Mouse (Mus musculus) spleen, adult 2 months (tissue): ENCODE measurements around the gene Kat6b. TPM values are rescaled to one million over a fixed set of nuclear protein-coding genes. Genes with fewer than 3 reads are reported as not detected.

Experiments
- DNase-seq, 2 experiments: peaks; one replicate each; pipeline versions ENCODE4 v3.0.0 to v3.0.0-alpha.2; 2012 to 2021; ENCODE audit warnings: low spot score in 2 of 2, low read depth in 1 of 2
- H3K27ac ChIP-seq: fragments of 200-500 bp; 2 replicates; pipeline ENCODE4 v1.5.1; 2012; ENCODE audit warnings: low read length, inconsistent platforms; ENCODE audit not compliant: insufficient read depth
- H3K27me3 ChIP-seq: fragments of 200-500 bp; 2 replicates; pipeline ENCODE4 v1.6.1; 2012; ENCODE audit warnings: mild to moderate bottlenecking, moderate library complexity, low read length, inconsistent platforms; ENCODE audit not compliant: control insufficient read depth, insufficient read depth
- H3K36me3 ChIP-seq: fragments of 200-500 bp; 2 replicates; pipeline ENCODE4 v1.6.1; 2012; ENCODE audit warnings: mild to moderate bottlenecking, low read length, inconsistent platforms; ENCODE audit not compliant: control insufficient read depth, insufficient read depth
- H3K4me1 ChIP-seq: fragments of 200-500 bp; 2 replicates; pipeline ENCODE4 v1.6.1; 2011; ENCODE audit warnings: inconsistent platforms; ENCODE audit not compliant: control insufficient read depth, insufficient read depth, insufficient read length
- H3K4me3 ChIP-seq: fragments of 200-500 bp; 2 replicates; pipeline ENCODE4 v1.5.1; 2011; ENCODE audit warnings: mild to moderate bottlenecking, inconsistent platforms; ENCODE audit not compliant: insufficient read depth, insufficient read length; ENCODE audit errors: extremely low read depth
- CTCF ChIP-seq: fragments of 200-500 bp; IDR thresholded peaks from 2 replicates; pipeline ENCODE4 v1.5.1; 2011; ENCODE audit warnings: mild to moderate bottlenecking, inconsistent platforms; ENCODE audit not compliant: insufficient read depth, insufficient read length, insufficient replicate concordance; ENCODE audit errors: extremely low read depth
- POLR2A ChIP-seq: fragments of 200-500 bp; IDR thresholded peaks from 2 replicates; pipeline ENCODE4 v1.6.1; 2011; ENCODE audit warnings: low read depth, low read length, inconsistent platforms
- WGBS: fragments of 180-500 bp; shearing (Covaris S2); methylation state at CpG from one replicate; pipeline ENCODE4 v1.1.7; 2018; 5-methylcytosine and 5-hydroxymethylcytosine counted together
- polyA plus RNA-seq: library from polyadenylated mRNA; depleted of rRNA; stranded (reverse); fragments of >200 nt; gene quantifications from 2 replicates; pipeline ENCODE4 v1.2.3, GENCODE M21; 2012; rRNA removed

Kat6b gene
- 6.0 and 6.1 TPM in 2 replicates for polyA plus RNA-seq

DNA sequence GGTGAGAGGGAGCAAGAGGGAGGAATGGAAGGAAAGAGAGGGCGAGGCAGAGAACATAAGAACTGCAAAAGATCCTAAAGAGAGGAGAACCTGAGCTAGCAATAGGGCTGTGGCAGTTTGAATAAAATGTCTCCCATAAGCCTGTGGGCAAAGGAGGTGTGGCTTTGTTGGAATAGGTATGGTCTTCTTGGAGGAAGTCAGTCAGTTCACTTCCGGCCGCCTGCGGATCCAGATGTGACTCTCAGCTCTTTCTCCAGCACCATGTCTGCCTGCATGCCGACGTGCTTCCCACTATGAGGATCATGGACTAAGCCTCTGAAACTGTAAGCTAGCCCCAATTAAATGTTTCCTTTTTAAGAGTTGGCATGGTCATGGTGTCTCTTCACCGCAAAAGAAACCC is at the start of gene Kat6b:
Kat6b (plus strand) TSS at position 204 of the 400 bp plus-strand sequence.
- TF ChIP-seq POLR2A (no peak), CTCF (no peak)
- no peak for DNase-seq
- WGBS, result 92% methylated on average over 7 of the region's 7 CpGs
- no peak within 1 kb of the TSS for H3K27ac ChIP-seq
- no peaks in the 10 kb centered on the region for H3K27me3 ChIP-seq
- no peaks in the 10 kb centered on the region for H3K36me3 ChIP-seq
- no peak within 1 kb of the TSS for H3K4me3 ChIP-seq
- no peaks in the 10 kb centered on the region for H3K4me1 ChIP-seq

DNA sequence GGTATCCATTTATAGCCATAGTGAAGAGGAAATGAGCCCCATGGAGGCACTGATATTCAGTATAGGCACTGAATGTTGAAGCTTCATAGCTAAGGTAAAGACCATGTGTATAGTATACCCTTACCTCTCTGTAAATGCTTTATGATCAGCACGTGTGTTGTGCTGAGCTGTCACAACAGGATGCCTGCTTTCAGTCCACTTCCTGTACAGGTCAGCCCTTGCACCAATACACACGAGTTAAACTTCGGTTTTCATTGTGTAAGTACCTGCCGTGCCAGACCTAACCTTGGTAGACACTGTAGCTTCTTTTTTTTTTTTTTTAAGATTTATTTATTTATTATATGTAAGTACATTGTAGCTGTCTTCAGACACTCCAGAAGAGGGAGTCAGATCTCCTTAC is 47.8 kb upstream of the Kat6b start:
- Histone ChIP-seq H3K36me3 (no peaks in the 10 kb centered on the region), H3K4me3 (no peak overlapping the region), H3K27ac (no peak overlapping the region), H3K4me1 (no peaks in the 10 kb centered on the region), H3K27me3 (no peaks in the 10 kb centered on the region)
- no peak for TF ChIP-seq POLR2A
- TF ChIP-seq CTCF, result no peak
- 24% methylated on average over 4 of the region's 4 CpGs for WGBS
- no peak for DNase-seq

DNA sequence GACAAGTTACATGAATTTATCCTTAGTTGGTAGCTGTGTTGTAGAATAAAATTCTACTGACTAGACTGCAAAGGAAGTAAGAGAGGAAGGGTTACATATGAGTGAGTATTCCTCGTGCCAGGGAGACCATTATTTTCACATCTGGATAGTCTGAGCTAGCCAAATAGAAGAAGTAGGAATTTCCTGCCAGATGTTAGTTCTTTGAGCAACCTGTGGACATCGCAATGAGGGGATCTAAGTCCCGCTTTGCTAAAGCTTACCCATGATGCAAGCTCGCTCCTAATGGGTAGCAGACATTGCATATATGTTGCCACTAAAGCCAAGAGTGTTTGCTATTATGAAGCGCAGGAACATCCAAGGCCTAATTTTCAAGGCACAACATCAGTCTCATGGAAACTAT is 47.2 kb upstream of the Kat6b start:
- Histone ChIP-seq H3K4me1 (no peaks in the 10 kb centered on the region), H3K4me3 (no peak overlapping the region), H3K36me3 (no peaks in the 10 kb centered on the region), H3K27ac (no peak overlapping the region), H3K27me3 (no peaks in the 10 kb centered on the region)
- TF ChIP-seq CTCF, result no peak
- TF ChIP-seq POLR2A, result no peak
- 77% methylated on average over 5 of the region's 5 CpGs for WGBS
- no peak for DNase-seq

DNA sequence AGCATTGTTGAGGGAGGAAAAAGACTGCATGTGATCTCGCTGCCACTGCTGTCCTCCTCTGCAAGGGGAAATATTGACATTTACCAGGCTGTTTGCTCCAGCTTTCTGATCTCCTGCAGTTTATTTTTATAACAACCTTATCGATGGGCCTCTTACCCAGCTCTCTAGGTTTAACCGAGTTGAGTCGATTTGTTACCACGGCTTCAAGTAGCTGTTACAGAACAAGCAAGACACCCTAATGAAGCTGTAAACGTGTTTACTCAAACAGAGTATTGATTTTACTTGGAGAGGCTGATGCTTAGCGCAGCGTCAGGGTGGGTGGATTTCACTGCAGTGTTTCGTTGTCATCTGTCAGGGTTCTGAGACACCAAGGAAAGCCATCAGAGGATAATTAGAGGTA is 46.5 kb upstream of the Kat6b start:
- Histone ChIP-seq H3K4me3 (no peak overlapping the region), H3K27me3 (no peaks in the 10 kb centered on the region), H3K4me1 (no peaks in the 10 kb centered on the region), H3K27ac (no peak overlapping the region), H3K36me3 (no peaks in the 10 kb centered on the region)
- DNase-seq, result no peak
- 89% methylated on average over 9 of the region's 9 CpGs for WGBS
- TF ChIP-seq CTCF, result no peak

DNA sequence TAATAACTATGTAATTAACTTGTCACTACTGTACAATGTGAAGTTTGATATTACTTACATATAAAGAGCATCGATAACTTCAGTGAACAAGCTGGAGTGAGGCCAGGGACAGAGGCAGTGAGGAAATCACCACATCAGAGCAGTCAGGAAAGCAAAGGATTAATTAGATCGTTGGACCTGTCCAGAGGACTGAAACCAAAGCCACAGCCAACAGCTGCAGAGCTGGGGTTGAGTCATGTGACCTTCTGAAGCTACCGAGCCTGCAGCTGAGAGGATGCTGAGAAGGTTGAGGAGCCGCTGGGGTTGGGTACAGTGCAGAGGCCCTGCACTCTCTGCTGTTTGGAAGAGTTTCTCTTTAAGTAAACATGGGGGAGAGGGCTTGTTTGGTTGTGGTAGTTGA is 41.4 kb upstream of the Kat6b start:
- TF ChIP-seq POLR2A (no peak), CTCF (no peak)
- DNase-seq, result no peak
- Histone ChIP-seq H3K4me3 (no peak overlapping the region), H3K27ac (no peak overlapping the region), H3K4me1 (no peaks in the 10 kb centered on the region), H3K36me3 (no peaks in the 10 kb centered on the region), H3K27me3 (no peaks in the 10 kb centered on the region)
- WGBS, result 17% methylated on average over 4 of the region's 4 CpGs

DNA sequence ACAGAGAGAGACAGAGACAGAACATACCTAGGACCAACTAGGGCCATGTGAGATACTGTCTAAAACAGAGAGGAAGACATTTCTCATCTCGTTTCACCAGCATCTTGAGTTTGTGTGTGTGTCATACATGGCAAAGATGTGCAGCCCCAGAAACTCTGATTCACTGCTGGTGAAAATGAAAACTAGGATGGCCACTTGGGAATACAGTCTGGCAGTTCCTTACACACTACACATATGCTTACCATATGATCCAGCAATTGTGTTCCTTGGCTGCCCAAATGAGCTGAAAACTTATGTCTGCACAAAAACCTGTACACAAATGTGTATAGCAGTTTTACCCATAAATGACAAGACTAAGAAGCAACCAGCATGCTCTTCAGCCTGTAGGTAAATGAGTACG is 40.7 kb upstream of the Kat6b start:
- DNase-seq, result no peak
- Histone ChIP-seq H3K27me3 (no peaks in the 10 kb centered on the region), H3K36me3 (no peaks in the 10 kb centered on the region), H3K4me1 (no peaks in the 10 kb centered on the region), H3K4me3 (no peak overlapping the region), H3K27ac (no peak overlapping the region)
- no peak for TF ChIP-seq POLR2A
- no peak for TF ChIP-seq CTCF
- 97% methylated on average over 2 of the region's 2 CpGs for WGBS

DNA sequence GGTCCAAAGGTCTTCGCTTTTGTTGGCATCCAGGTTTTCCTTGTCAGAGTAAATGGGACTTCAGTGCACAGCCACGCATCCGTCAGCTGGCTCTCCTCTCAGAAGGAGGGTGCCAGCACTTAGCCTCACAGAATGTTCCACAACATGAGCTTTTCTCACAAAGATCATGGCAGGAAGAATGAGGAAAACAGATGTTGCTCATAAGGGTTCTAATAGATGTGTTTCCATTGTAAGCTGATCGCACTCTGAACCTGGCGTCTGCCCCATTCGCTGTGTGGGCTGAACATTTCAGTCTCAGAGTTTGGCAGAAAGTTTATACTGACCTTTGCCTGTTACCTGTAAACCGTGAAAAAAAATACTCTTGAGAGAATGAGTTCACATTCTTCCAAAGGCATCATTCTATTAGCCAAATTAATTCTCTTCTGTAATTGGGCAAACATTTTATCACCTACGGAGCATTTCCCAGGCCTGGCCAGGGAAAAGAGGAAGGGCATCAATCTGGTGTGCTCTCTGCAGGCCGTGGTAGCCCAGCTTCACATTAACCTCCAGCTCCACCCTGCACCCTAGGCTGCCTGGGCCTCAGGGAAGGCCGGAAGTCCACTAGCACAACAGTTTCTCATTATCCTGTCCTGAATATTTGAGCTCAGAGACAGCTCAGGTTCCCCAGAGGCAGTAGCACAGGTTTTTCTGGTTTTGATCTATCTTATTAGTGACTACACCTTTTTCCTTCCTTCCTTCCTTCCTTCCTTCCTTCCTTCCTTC is 39.3 kb upstream of the Kat6b start:
- H3K36me3 ChIP-seq, result no peaks in the 10 kb centered on the region
- no peaks in the 10 kb centered on the region for H3K4me1 ChIP-seq
- 91% methylated on average over 10 of the region's 10 CpGs for WGBS
- no peak overlapping the region for H3K27ac ChIP-seq
- no peak for DNase-seq
- TF ChIP-seq POLR2A, result no peak
- no peak for TF ChIP-seq CTCF
- no peak overlapping the region for H3K4me3 ChIP-seq
- no peaks in the 10 kb centered on the region for H3K27me3 ChIP-seq
